Mouse (Mus musculus): ENCODE data around the gene Erf.

DNA sequence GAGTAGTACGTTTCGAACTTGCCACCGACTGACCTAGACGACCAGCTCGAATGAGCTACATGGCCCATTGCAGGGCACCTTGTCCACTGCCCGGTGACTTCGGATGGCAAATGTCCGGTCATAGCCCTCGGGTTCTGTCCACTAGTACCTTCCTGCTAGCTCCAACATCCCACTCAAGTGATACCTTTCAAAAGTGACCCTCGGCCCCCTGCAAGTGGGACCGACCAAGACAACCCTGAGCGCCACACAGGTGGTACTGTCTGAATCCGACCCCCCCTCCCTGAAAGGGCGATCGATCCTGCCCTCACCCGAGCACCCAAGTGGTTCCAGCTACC, 31.2 kb downstream of the Erf start:
- TF ChIP-seq CTCF (IDR thresholded peaks at IDR 0.05; ENCODE audit: insufficient read depth, low read depth, low read length), result no peak
- no peak for TF ChIP-seq POLR2A (IDR thresholded peaks at IDR 0.05; ENCODE audit: insufficient read depth, low read depth, low read length)

All from olfactory bulb, adult 2 months (tissue).